Mouse (Mus musculus) mature B cell (primary cell): ENCODE results near the gene Pllp.

Experiments used
- in situ Hi-C: fragments of 300-500 bp; cut with MboI; formaldehyde crosslinking; loops from 2 replicates; pipeline ENCODE4 v1.14.3; 2019

Pllp gene

DNA sequence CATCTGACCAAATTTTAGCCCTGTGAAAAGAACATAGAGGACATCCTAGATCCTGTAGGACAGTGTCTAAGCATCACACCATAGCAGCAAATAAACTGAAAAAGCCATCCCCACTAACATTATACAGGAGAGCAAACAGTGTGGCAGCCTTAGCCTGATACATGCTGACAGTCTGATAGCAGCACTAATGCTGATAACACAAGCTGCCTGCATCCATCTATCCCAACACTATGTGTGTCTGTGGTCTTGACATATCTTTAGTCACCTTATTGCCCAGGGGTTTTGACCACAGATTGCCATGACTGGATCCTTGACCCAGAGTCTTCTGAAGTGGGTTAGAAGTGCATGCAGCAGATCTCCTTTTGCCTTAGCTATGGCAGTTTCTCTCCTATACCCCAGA, 41.1 kb downstream of the Pllp start:
- in situ Hi-C loops: no loop called here

- in situ Hi-C loops: no loop called here
These were observed 43.1 kb downstream of the Pllp start for GRCm38 (mm10) chr8:94652951-94653350.

GRCm38 (mm10) chr8:94649496-94649895, 46.6 kb downstream of the Pllp start:
- in situ Hi-C loops: no loop called here

GRCm38 (mm10) chr8:94646165-94646564, 49.9 kb downstream of the Pllp start:
- in situ Hi-C loops: no loop called here

DNA sequence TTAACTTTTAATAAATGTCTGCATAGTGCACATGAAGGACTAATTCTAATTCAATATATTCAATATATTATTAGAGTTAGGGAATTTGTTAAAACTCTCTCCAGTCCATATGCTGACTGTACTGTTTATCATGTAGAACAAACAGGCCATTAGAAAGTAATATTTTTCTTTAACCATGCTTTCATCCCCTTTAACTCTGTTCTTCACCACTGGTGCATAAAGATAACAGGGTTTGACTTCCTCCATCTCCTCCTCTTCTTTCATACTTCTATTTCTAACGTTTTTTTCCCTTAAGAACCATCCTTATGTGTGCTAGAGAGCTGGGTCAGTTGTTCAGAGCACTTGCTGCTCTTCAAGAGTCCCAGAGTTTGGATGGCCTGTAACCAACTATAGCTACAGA, 50.9 kb downstream of the Pllp start:
- in situ Hi-C loops: no loop called here

DNA sequence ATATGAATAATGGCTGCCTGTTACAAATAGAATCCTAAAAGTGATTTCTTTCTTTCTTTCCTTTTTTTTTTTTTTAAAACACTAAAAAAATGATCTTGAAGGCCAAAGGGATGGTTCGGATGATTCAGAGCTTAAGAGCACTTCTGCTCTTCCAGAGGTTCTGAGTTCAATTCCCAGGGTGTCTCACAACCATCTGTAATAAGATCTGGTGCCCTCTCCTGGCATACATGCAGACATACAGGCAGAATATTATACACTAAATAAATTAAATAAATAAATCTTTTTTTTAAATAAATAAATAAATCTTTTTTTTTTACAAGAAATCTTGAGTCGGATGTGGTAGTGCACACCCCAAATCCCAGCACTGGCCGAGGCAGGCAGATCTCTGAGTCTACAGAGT, 54.1 kb downstream of the Pllp start:
- in situ Hi-C loops: no loop called here

GRCm38 (mm10) chr8:94641183-94641582, 54.9 kb downstream of the Pllp start:
- in situ Hi-C loops: no loop called here

GRCm38 (mm10) chr8:94634211-94634610, 61.9 kb downstream of the Pllp start:
- in situ Hi-C loops: no loop called here

DNA sequence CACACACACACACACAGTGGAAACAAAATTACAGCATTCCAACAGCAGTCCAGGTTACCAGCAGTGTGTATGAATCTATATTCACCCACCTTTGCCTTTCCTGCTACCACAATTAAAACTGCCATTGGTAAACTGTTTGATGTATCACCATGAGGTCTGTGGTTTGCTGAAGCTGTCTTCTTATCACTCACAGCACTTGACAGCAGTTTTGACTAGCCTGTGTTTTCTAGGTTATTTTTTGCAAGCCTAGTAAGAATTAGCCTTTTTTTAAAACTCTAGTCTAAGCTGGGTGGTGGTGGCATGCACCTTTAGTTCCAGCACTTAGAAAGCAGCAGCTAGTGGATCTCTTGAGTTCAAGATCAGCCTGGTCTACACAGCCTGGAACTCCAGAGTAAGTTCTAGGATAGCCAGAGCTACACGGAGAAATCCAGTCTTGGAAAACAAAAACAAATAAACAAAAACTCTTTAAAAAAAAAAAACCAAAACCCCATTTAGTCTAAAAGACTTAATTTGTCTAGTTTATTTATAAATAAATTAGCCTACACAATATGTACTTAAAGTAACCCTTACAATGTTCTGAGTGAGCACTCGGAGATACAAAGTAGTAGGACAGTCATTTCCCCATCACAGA, 62.4 kb downstream of the Pllp start:
- in situ Hi-C loops: no loop called here
